Mouse (Mus musculus) mammary gland, adult 2 months (tissue): ENCODE data around the gene Nup35. TPM values are rescaled to one million over a fixed set of nuclear protein-coding genes. Genes with fewer than 3 reads are reported as not detected.

Source experiments
- polyA plus RNA-seq: library from polyadenylated mRNA; depleted of rRNA; stranded (reverse); fragments of >200 nt; gene quantifications from 2 replicates; pipeline ENCODE4 v1.2.3, GENCODE M21; 2012; ENCODE audit warnings: low replicate concordance; rRNA removed

The Nup35 gene
- 13.1 and 28.4 TPM in 2 replicates for polyA plus RNA-seq

GRCm38 (mm10) chr2:80616854-80617737 lies at the start of gene Nup35, which contains the start of gene Dusp19:
Nup35 (plus strand) TSS chr2:80617236.
Dusp19 (plus strand) TSS chr2:80617045.

GRCm38 (mm10) chr2:80581043-80581711 lies 35.9 kb upstream of the Nup35 start, which contains the start of gene Nckap1:
Nckap1 (minus strand) TSS chr2:80581380.

Other genes with a start within 250 kb of the Nup35 start
- 0.80 and 3.4 TPM in 2 replicates for gene Frzb, start 169.6 kb upstream of the Nup35 start, polyA plus RNA-seq
- 18.4 and 39.7 TPM in 2 replicates for gene Nckap1, start 35.9 kb upstream of the Nup35 start, polyA plus RNA-seq
- gene Dusp19, start 191 bp upstream of the Nup35 start, polyA plus RNA-seq = 3.3 and 6.9 TPM in 2 replicates